Mouse (Mus musculus) lung, postnatal 4 days (tissue): Measurements from ENCODE around the gene Setd3.

Experiments used
- DNase-seq, 2 experiments: peaks; one replicate each; pipeline ENCODE4 v3.0.0; 2021

Setd3 gene

DNA sequence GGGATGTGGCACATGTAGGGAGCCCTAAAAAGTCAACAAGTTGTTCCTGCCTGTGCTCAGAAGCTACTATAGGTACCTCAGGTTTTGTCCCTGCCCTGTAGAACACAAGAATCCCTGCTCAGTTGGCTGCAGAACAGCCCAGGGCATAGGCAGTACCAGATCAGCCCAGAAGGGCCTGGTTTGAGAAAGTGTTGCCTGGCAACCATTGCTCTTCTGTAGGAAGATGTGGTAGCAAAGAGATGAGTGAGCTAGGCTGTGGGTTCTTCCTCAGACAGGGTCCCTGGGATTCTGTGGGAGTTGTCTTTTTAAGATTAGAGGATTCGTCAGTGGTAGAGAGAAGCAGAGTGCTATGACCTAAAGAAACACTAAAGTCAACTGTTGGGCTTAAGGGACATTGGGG is 21.0 kb upstream of the Setd3 start:
- peak in 1 of 2 experiments; percentile 6 for DNase-seq

DNA sequence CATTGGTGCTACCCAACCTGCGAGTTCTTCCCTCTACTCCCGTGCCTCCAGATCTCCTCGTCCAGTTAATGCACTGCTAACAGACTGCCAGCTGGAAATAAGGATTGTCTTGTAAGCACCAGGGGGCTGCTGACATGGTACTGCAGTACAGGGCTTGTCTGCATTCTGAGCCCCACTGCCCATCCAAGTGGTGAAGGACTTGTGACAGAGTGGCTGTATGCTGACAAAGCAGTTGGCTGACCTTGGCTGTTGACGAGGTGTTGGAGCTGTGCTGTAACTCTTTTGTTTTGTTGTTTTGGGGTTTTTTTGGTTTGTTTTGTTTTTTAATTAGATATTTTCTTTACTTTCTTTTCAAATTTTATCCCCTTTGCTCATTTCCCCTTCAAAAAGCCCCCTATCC is 19.3 kb upstream of the Setd3 start:
- DNase-seq: peak in 1 of 2 experiments; percentile 32

DNA sequence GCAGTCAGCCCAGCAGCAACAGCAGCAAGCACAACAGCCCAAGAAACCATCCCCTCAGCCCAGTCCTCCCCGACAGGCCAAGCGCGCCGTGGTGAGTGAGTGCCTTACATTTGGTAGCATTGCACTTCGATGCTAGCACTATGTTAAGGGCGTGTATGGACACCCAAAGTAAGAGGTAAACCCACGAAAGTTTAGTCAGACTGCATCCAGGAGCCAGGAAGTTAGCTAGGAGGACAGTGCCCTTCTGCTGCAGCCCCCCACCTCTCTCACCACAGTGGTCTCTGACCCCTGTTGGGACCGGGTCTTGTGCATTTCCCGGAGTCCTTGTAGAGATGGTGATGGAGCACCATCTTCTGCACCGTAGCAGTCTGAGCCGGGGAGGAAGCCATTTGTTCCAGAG is 16.6 kb upstream of the Setd3 start:
- peak in 1 of 2 experiments; percentile 16 for DNase-seq

DNA sequence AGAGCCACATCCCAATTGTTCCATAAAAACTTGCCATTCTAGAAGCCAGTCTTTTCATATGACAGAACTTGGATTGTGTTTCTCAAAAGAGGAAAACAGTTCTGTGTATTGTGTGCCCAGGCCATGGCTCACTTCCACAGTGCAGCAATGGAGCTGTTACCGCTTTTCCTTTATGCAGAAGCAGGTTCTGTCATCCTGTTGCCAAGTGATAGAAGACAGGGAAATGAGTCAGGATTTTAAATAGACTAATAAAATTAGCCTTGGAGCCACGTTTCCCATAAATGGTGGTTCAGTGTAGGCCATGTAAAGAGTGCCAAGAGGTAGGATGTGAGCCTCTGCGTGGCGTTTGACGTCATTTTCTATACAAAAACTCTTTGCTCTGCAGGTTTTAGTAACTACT is 14.8 kb upstream of the Setd3 start:
- no peak for DNase-seq

DNA sequence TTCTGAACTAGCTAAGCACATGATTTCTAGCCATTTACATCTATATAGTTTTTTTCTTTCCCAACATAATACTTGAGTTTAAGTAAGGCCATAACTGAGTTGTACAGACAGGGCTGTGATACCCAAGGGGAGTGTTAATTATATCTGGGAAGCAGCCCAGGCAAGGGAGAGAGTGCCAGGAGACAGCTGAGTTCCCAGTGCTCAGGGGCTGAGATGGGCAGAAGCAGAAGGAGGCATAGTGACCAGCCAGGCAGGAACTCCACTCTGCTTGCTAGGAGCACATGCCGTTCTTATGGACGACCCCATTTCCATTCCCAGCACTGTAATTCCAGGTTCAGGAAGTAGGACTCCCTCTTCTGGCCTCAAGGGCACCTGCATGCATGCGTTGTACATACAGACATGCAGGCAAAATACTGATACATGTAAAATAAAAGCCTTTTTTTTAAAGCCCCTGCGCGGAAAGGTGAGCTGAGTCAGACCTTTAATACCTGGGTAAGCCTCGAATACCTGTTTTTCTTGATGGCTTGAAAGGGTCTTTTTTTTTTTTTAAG is 8.5 kb upstream of the Setd3 start:
- no peak for DNase-seq

DNA sequence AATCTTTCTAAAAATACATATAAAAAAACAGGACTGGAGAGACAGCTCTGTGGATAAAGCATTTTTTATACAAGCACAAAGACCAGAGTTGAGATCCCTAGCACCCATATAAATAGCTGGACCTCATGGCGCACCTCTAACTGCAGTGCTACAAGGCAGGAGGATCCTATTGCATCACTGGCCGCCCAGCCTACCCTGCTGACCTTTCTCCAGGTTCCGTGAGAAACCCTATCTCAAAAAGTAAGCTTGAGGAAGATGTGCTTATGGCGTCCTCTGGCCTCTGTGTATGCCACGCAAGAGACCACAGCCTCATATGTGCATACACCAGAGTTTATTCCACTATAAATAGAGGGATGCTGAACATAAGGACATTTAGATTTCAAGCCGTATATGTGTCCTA is 2.6 kb upstream of the Setd3 start:
- no peak for DNase-seq

DNA sequence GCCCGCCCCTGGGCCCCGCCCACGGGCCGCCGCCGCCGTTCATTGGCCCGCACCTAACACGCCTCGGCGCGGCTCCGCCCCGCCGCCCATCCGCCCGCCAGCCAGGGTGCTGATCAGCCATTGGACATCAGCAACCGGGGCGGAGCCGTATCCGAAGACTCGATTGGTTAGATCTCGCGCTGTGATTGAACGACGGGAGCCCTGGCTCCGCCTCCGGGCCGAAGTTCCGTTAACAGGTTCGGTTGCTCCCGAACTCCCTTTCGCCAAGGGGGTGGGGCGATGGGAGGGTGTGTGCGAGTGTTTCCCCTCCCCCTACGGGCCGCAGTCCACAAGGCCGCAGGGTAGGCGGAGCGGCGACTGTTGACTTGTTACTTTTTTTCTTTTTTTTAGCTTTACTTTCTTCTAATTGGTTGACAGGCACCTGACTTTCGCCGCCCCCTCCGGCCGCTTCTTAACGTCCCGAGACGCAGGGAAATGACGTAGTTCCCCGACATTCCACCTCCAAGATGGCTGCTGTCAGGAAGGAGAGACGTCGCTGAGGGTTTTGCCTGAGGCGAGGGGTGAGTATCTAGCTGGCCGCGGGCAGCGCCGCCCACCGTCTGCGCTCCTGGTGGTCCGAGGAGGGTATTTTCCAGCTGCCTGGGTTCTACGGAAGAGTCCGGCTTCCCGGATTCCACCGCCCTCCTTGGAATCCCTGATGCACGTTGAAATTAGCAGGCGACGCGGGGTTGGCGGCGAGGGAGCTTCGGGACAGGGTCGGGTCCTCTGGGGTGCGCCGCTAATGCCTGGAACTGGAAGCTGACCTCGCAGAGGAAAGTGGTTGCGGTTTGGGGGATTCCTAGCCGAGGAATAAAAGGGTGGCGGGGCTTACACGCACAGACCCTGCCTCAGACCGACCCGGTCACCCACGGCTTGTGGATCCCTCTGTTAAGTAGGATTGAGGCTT is 480 bp upstream of the Setd3 start, which contains the start of gene Ccnk:
Gene Ccnk (plus strand): TSS at position 259 of the 946 bp plus-strand sequence.
- peak; percentile 99 to 100 for DNase-seq

DNA sequence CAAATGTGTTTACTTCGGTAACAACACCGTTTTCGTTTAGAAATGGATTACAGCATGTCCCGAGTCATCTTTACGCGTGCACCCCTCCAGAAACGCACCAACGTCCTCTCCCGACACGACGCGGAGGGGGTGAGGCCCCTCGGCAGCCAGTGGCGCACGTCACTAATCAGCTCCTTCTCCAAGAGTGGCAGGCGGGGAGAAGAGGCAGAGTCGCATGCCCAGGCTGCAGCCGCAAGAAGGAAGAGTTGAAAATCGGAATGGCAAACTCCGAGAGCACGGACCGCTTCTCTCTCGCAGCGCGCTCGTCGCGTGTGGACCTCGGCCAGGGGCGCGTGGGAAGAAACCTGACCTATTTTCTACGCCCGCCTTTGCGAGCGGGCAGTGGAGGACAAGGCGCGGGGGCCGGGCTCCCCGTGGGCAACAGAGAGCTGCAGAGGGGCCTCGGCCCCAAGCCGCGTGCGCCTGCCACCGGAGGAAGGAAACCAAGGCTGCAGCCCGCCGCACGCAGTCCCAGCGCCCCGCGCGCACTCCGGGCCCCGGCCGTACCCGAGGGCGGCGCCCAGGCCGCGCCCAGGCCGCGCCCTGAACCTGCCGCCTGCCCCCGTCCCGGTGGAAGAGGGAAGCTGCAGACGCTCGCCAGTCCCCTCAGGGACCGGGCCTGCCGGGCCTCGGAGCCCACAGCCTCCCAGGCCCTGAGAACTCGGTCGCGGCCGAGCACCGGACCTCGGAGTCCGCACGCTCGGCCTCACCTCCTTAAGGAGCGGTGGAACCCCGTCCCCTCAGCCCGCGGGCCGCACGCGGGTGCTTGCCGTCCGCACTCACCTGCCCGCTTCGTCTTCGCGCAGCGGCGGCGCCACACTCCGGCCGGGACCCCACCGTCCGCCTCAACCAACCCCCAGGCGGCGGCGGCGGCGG is 526 bp downstream of the Setd3 start:
- DNase-seq: peak; percentile 60 to 71

DNA sequence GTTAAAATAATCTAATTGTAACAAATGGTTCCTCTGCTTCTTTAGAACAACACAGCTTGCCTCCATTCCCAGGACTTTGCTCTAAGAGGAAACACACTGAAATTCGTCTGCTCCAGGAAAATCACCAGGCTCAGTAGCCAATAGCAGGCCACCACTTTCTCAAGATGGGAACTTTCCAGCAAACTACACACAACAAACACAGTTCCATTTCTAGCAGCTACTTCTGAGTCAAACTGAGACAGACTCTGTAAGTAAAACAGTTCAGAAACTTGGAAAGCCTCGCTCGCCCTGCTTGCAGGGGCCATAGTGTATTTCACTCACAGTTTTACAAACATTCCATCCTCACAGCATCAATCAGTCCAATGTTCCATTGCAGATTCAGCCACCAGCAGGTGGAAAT is 2.7 kb downstream of the Setd3 start:
- no peak for DNase-seq

DNA sequence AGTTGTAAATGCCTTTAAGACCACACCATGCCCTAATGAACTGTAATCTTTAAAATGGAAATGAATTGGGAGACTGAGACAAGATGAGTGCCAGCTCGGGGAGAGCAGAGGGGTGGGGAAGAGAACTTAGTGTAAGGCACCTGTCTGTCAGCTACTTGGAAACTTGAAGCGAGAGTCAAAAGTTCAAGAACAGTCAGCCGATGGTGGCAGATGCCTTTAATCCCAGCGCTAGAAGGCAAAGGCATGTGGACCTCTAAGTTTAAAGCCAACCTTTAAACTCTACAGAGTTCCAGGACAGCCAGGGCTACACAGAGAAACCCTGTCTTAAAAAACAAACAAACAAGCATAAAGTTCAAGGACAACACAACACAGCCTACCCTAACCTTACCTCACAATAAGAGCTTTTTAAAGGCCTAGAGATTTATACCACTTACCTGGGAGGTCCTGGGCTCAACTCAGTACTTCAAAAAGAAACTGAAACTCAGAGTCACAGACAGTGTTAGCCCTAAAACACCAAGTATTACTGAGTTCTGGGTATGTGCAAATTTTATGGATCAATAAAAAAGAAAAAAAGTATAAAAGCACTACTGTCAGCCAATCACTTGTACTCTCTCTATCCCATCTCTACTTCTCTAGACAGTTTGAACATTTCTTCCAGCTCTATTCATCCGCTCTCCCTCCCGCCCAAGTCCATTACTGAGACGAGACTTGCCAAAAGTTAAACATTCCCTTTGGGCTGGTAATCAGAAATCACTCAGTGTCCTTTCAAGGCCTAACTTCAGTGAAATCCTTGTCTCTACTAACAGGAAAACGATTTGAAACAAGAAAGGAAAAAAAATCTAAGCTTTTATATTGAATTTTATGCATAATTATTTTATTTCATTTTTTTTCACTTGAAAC is 4.3 kb downstream of the Setd3 start:
- no peak for DNase-seq

DNA sequence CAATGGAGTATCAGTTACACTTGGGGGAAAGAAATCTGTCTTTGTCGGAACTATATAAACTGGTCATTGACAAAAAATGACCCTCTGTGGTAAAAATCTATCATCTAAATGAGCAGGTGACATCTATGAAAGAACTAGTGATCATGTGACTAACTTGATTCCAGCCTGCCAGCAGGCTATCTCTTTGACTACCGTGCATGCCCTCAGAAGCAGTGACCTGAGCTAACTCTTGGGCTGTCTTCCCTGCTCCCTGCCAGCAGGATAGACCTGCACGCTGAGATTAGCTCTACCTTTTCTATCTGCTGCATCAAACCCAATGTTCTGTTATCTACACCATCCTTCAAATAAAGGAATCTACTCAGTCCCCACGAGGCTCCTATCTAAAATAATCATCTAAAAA is 6.5 kb downstream of the Setd3 start:
- no peak for DNase-seq

DNA sequence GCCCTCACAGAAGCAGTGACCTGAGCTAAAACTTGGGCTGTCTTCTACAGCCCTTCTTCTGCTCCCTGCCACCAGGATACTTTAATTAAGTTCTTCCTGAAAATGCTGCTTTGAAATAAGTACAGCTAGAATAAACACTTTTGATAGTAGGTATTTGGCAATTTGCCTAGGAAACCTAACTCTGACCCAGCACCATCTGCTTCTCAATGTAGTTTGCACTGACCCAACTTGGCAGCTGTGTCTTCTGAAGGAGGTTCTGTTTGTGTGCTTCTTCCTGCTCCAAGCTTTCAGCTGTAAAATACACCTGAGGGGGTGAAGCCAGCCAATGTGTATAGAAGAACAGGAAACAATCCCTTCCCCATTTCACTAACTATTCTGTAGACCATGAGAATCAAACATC is 7.8 kb downstream of the Setd3 start:
- DNase-seq: no peak

DNA sequence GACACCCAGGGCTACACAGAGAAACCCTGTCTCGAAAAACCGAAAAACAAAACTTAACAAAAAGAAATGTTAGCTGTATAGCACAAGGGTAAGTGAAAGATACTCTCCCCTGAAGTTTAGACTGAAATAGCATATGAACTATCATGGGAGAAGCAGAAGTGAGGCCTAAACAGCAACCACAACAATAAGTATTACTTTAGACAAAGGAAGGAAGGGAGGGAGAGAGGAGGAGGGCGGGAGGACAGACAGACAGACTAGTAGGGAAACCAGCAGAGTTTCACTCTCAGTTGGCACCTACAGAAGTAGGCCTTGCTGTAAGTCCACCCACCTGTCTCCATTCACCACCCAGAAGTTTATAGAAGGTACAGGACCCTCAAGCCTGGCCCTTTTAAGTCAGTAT is 8.6 kb downstream of the Setd3 start:
- no peak for DNase-seq

DNA sequence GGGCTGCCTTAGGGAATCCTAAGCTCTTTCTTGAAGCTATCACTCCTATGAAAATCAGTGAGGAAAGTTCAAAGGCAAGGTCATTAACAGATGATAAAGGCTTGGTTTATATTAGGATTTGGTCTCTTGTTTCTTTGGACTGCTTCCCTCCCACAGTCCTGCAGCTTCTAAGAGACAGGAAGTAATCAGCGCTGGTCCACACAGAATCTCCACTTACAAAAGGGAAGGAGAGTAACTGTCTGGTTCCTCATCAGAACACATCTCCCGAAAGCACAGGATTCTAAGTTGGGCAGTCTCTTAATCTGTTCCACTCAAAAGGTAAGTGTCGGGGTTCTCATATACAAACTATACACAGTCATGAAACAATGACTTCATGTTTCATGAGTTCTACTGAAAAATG is 10.2 kb downstream of the Setd3 start:
- no peak for DNase-seq

DNA sequence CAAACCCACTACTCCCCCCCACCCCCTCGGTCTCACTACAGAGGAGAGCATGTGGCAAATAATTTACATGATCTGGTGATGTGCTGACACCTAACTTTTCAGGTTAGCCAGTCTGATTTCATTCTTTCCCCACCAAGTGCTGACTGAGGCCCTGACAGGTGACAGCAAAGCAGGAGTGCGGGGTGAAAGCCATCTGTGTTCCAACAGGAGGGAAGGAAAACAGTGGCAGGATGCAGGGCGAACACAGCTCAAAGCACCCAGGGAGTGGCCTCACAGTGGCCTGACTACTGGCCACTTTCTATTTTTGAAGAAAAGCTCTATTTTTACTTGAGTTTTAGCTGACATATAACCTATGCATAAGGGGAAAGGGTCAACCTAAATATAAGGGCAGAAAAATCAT is 15.4 kb downstream of the Setd3 start:
- DNase-seq: no peak

DNA sequence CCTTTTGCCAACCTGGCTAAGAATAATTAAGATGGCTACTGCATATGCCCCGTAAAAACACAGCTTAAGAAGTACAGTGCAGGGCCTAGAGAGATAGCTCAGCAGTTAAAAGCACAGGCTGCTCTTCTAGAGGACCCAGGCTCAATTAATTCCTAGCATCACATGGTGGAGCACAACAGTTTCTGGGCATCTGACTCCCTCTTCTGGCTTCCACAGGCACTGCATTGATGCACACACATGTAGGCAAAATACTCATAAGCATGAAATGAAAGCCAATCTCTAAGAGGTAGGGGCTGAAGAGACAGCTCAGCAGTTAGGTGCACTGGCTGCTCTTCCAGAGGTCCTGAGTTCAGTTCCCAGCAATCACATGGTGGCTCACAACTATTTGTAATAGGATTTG is 17.1 kb downstream of the Setd3 start:
- DNase-seq: peak in 1 of 2 experiments; percentile 25

DNA sequence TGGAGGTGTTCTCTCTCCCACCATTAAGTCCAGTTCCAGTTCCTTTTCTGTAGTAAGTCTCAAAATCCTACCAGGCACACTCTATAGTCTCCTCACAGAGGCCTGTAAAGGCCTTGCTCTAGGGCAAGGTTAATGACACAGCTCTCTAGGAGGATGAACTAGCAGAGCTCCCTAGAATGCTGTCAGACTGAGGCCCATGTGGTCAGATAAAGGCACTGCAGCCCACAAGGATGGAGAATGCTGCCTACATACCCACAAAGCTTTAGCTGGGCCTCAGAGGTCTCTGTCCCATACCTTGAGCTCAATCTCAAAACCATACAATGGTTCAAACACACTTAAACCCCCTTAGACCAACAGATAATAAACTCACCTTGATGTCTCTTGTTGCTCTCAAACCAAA is 19.3 kb downstream of the Setd3 start:
- DNase-seq: no peak

DNA sequence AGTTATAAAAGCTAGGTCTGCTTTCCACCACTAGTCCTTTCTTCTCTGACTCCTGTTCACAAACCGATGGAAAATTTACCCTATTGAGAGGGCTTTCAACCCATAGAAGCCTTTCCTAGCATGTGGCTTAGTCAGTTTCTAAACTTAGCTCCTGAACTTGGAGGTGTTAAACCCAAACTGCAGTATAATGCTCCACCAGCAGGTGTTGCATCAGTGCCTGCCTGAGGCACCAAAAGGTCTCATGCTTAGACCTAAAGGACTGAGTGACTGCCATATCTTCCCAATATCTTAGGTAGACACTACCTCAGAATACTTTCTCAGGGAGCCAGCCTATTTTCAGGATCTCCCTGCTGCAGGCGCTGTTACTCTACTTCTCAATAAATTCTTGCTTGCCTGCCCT is 26.4 kb downstream of the Setd3 start:
- peak in 1 of 2 experiments; percentile 10 for DNase-seq

DNA sequence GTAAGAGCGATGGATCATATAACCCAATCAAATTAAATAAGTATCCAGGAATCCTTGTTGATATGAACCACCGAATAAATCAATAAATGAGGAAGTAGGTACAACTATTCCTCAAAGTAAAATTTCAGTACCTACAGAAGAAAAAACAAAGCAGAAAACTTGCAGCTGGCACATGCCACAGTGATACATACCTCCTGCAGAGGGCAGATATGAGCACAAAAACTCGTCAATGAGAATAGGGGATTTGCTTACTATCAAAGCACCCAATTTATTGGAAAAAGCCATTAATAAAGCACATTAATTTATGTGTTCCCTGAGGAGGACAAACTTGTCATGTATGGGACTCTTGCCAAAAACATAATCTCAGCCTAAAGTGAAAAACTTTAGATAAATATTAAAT is 29.4 kb downstream of the Setd3 start:
- DNase-seq: no peak

DNA sequence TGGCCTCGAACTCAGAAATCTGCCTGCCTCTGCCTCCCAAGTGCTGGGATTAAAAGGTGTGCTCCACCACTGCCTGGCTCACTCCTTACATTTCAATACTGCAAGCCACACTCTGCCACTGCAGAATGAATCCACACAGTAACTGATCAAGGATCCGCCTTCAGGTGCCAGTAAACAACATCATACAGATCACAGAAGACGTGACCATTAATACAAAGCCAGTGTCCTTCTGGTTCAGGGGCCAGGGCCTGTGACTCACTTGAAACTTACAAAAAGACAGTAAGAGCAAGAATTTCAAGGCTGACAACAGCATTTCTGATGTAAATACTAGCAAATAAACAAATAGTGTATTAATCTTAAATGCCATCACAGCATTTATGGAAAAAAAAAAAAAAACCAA is 33.9 kb downstream of the Setd3 start:
- no peak for DNase-seq

DNA sequence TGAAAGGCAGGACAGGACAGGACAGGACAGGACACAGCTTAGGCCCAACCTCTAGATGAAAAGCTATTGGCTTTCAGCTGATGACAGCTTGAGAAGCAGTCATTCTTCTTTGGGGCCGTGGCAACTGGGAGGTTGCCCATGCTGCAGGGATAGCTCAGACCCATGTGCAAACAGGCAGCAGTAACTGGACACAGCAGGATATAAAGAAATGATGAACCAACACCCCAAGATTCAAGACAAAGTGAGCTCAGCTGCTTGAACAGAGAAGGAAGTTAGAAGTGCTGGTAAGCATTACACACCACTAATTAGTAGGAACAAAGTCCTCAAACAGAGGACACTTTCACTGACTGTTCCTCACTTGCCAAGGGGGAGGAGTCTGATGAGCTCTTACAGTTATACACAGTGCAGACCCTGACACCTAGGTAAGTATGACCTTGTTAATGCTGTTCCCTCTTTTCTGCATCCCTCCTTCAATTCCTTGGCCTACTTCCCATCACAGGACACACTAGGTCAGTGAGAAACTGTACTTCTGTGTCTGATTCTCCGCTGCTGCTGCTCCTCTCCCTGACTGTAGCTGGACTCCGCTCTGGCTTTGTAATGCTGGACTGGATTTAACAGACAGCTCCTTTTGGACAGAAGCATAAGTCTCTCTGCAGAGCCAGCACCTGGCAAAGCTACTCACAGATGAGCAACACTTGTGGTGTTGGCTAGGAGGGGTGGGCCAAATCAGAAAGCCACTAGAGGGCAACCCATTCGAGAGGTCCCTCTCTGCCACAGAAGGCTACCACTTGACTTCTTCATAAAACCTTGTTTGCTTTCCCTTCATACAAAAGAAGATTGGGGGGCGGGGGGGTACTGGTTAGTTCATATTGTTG is 35.3 kb downstream of the Setd3 start:
- DNase-seq: no peak
